Mouse (Mus musculus) G1E (cell line): ENCODE results near the gene Tshr. TPM values are rescaled to one million over a fixed set of nuclear protein-coding genes. Genes with fewer than 3 reads are reported as not detected.
A peak's percentile ranks its signal among the peaks of the same experiment; 100 is the strongest.
"Not testable (repeated sequence)": the region's sequence is repeated elsewhere in the genome, so short reads cannot be mapped to it uniquely, and the experiment has no call there.

Experiments used
- ATAC-seq: 2 replicates; pipeline ENCODE4 v1.8.0; 2016; ENCODE audit warnings: mild to moderate bottlenecking; ENCODE audit not compliant: insufficient number of reproducible peaks, poor library complexity, low FRiP score, severe bottlenecking; ENCODE audit errors: extremely low read depth
- DNase-seq: peaks from one replicate; pipeline ENCODE4 v3.0.0; 2012; ENCODE audit warnings: low spot score
- H3K27me3 ChIP-seq: 2 replicates; pipeline ENCODE4 v1.6.1; 2012; ENCODE audit warnings: mild to moderate bottlenecking, low read length, inconsistent platforms; ENCODE audit not compliant: insufficient read depth
- H3K36me3 ChIP-seq: replicated peaks from 2 replicates; pipeline ENCODE3; 2012; ENCODE audit warnings: mild to moderate bottlenecking, inconsistent platforms
- H3K4me1 ChIP-seq: 2 replicates; pipeline ENCODE4 v1.6.1; 2012; ENCODE audit warnings: low read depth, low read length, inconsistent platforms, mixed read lengths; ENCODE audit not compliant: insufficient read depth
- H3K4me3 ChIP-seq: 2 replicates; pipeline ENCODE4 v1.5.1; 2012; ENCODE audit warnings: low read depth, mild to moderate bottlenecking, inconsistent platforms, low read length, moderate library complexity, mixed read lengths
- H3K9me3 ChIP-seq: replicated peaks from 2 replicates; pipeline ENCODE4 v1.6.1; 2012; ENCODE audit warnings: inconsistent platforms
- CTCF ChIP-seq: IDR thresholded peaks from 2 replicates; pipeline ENCODE4 v1.5.1; 2012; ENCODE audit warnings: low read depth, low read length, inconsistent platforms, mixed read lengths
- GATA1 ChIP-seq: IDR thresholded peaks from 2 replicates; pipeline ENCODE4 v1.6.1; 2012; ENCODE audit warnings: borderline replicate concordance, low read length, inconsistent platforms, mixed read lengths
- GATA2 ChIP-seq: IDR thresholded peaks from 2 replicates; pipeline ENCODE4 v1.6.1; 2012; ENCODE audit warnings: low read depth, low read length, inconsistent platforms, borderline replicate concordance
- POLR2AphosphoS5 ChIP-seq: IDR thresholded peaks from 2 replicates; pipeline ENCODE4 v1.6.1; 2012; ENCODE audit warnings: low read depth, low read length, inconsistent platforms; ENCODE audit not compliant: insufficient replicate concordance
- TAL1 ChIP-seq: conservative IDR thresholded peaks from 2 replicates; pipeline ENCODE4 v1.6.1; 2012; ENCODE audit warnings: low read depth, low read length, inconsistent platforms, mixed read lengths
- polyA plus RNA-seq: library from polyadenylated mRNA; stranded (reverse); fragments of >175 nt; gene quantifications from 2 replicates; pipeline ENCODE4 v1.2.3, GENCODE M21; 2012
- total RNA-seq, 2 experiments: library from RNA; stranded (forward) in 1 of 2; stranded (reverse) in 1 of 2; fragments of 200-1000 nt in 1 of 2; fragments of >200 nt in 1 of 2; fragmentation: Nextera tagmentation in 1 of 2; gene quantifications; 2 replicates each; pipeline ENCODE4 v1.2.3; 2014 to 2017

The Tshr gene
- total RNA-seq (2014; fragmentation: Nextera tagmentation) (not detected in 2 replicates), total RNA-seq (2017) (0.35 and 0.49 TPM in 2 replicates), polyA plus RNA-seq (not detected in 2 replicates)

GRCm38 (mm10) chr12:91384281-91385017, at the start of gene Tshr, which contains the start of gene Cep128:
Gene Tshr, plus strand, starts transcription at chr12:91384563.
Gene Cep128, minus strand, starts transcription at chr12:91384409.
- ATAC-seq (peak; percentile 97), DNase-seq (peak; percentile 90)
- H3K9me3 ChIP-seq = no peaks in the 10 kb centered on the region
- H3K27me3 ChIP-seq = peaks cover 3% of the 10 kb centered on the region; the same call in 1 of the 2 replicates
- H3K4me3 ChIP-seq = peak within 1 kb of the TSS; percentile 88
- H3K4me1 ChIP-seq = peaks cover 27% of the 10 kb centered on the region
- peaks cover 30% of the 10 kb centered on the region for H3K36me3 ChIP-seq
- TF ChIP-seq POLR2AphosphoS5 (no peak), GATA1 (no peak), CTCF (no peak), TAL1 (no peak), GATA2 (no peak)

GRCm38 (mm10) chr12:91338656-91339055, 45.7 kb upstream of the Tshr start:
- not testable (repeated sequence) for H3K9me3 ChIP-seq, H3K4me3 ChIP-seq, H3K27me3 ChIP-seq, ATAC-seq, H3K4me1 ChIP-seq, DNase-seq
- H3K36me3 ChIP-seq = peaks cover 82% of the 10 kb centered on the region

- Histone ChIP-seq H3K4me3 (no peak overlapping the region), H3K27me3 (no peaks in the 10 kb centered on the region), H3K9me3 (no peaks in the 10 kb centered on the region), H3K4me1 (peaks cover 2% of the 10 kb centered on the region; the same call in 1 of the 2 replicates), H3K36me3 (peaks cover 75% of the 10 kb centered on the region)
- ATAC-seq (no peak), DNase-seq (no peak)
- TF ChIP-seq POLR2AphosphoS5 (no peak), GATA2 (no peak), TAL1 (no peak), GATA1 (no peak), CTCF (no peak)
These were observed 30.6 kb upstream of the Tshr start for GRCm38 (mm10) chr12:91353783-91354182.

GRCm38 (mm10) chr12:91369173-91369572, 15.2 kb upstream of the Tshr start:
- Histone ChIP-seq H3K9me3 (no peaks in the 10 kb centered on the region), H3K36me3 (peaks cover 73% of the 10 kb centered on the region), H3K4me1 (peaks cover 2% of the 10 kb centered on the region; the same call in 1 of the 2 replicates), H3K27me3 (no peaks in the 10 kb centered on the region), H3K4me3 (no peak overlapping the region)
- TF ChIP-seq TAL1 (no peak), CTCF (no peak), GATA1 (no peak), POLR2AphosphoS5 (no peak), GATA2 (no peak)
- DNase-seq (no peak), ATAC-seq (0 out of 2 replicates have a peak, but pooled peaks have one; percentile 35)

GRCm38 (mm10) chr12:91383516-91384264, 673 bp upstream of the Tshr start:
- peak; percentile 57 for DNase-seq
- Histone ChIP-seq H3K36me3 (peaks cover 33% of the 10 kb centered on the region), H3K4me3 (peak overlapping the region; percentile 88), H3K9me3 (no peaks in the 10 kb centered on the region), H3K4me1 (peaks cover 27% of the 10 kb centered on the region), H3K27me3 (no peaks in the 10 kb centered on the region)
- peak; percentile 5; the same call in 1 of the 2 replicates for ATAC-seq
- no peak for TF ChIP-seq CTCF
- no peak for TF ChIP-seq GATA1
- TF ChIP-seq GATA2 = no peak

- no peak for DNase-seq
- H3K9me3 ChIP-seq = no peaks in the 10 kb centered on the region
- peaks cover 32% of the 10 kb centered on the region for H3K27me3 ChIP-seq
- H3K4me1 ChIP-seq = 0 out of 2 replicates have a peak, but pooled peaks cover 4% of the 10 kb centered on the region
- TF ChIP-seq TAL1 = no peak
- TF ChIP-seq POLR2AphosphoS5 = no peak
- 0 out of 2 replicates have a peak, but pooled peaks have one; percentile 11 for TF ChIP-seq CTCF
- TF ChIP-seq GATA1 = no peak
- H3K36me3 ChIP-seq = no peaks in the 10 kb centered on the region
- no peak overlapping the region for H3K4me3 ChIP-seq
- ATAC-seq = 0 out of 2 replicates have a peak, but pooled peaks have one; percentile 45
These were observed 16.1 kb downstream of the Tshr start for GRCm38 (mm10) chr12:91400232-91401048.
